Mouse (Mus musculus) midbrain, embryonic 13.5 days (tissue): Measurements from ENCODE around the gene Ptpra. TPM values are rescaled to one million over a fixed set of nuclear protein-coding genes. Genes with fewer than 3 reads are reported as not detected.

Experiments used
- ATAC-seq: fragments of 200-750 bp; cut with Nextera tagmentation; 2 replicates; pipeline ENCODE4 v1.8.0; 2017; ENCODE audit warnings: mild to moderate bottlenecking, moderate TSS enrichment, moderate library complexity
- H3K27ac ChIP-seq: fragments of 300-500 bp; sonication (generic); 2 replicates; pipeline ENCODE4 v1.5.1; 2015; ENCODE audit warnings: inconsistent platforms, mild to moderate bottlenecking, moderate library complexity
- H3K27me3 ChIP-seq: fragments of 300-500 bp; sonication (generic); 2 replicates; pipeline ENCODE4 v1.6.1; 2015; ENCODE audit warnings: mild to moderate bottlenecking, inconsistent platforms
- H3K36me3 ChIP-seq: fragments of 300-500 bp; sonication (generic); 2 replicates; pipeline ENCODE4 v1.6.1; 2015; ENCODE audit warnings: mild to moderate bottlenecking, inconsistent platforms
- H3K4me1 ChIP-seq: fragments of 300-500 bp; sonication (generic); replicated peaks from 2 replicates; pipeline ENCODE4 v1.6.1; 2015; ENCODE audit warnings: inconsistent platforms
- H3K4me2 ChIP-seq: fragments of 300-500 bp; sonication (generic); replicated peaks from 2 replicates; pipeline ENCODE4 v1.6.1; 2015; ENCODE audit warnings: moderate library complexity, mild to moderate bottlenecking, inconsistent platforms
- H3K4me3 ChIP-seq: fragments of 300-500 bp; sonication (generic); replicated peaks from 2 replicates; pipeline ENCODE4 v1.5.1; 2015; ENCODE audit warnings: mild to moderate bottlenecking, inconsistent platforms
- H3K9ac ChIP-seq: fragments of 300-500 bp; sonication (generic); replicated peaks from 2 replicates; pipeline ENCODE4 v1.6.1; 2015; ENCODE audit warnings: mild to moderate bottlenecking, inconsistent platforms
- H3K9me3 ChIP-seq: fragments of 300-500 bp; sonication (generic); 2 replicates; pipeline ENCODE4 v1.6.1; 2016; ENCODE audit warnings: mild to moderate bottlenecking, inconsistent platforms
- WGBS: fragments of 180-500 bp; shearing (Covaris S2); methylation state at CpG from one replicate; pipeline ENCODE4 v1.1.7; 2015; 5-methylcytosine and 5-hydroxymethylcytosine counted together
- polyA plus RNA-seq: library from polyadenylated mRNA; unstranded; fragments of >200 nt; fragmentation: Nextera tagmentation; extraction: Ambion mirVana; gene quantifications from 2 replicates; pipeline ENCODE4 v1.2.1, GENCODE M21; 2015

Ptpra gene
- polyA plus RNA-seq, 1 experiment from 2014 or later = 126 TPM

- Histone ChIP-seq H3K9me3 (no peaks in the 10 kb centered on the region), H3K27ac (no peak overlapping the region), H3K4me3 (no peak overlapping the region), H3K4me2 (no peak overlapping the region), H3K27me3 (no peaks in the 10 kb centered on the region), H3K36me3 (peaks cover 89% of the 10 kb centered on the region), H3K9ac (no peak overlapping the region), H3K4me1 (no peaks in the 10 kb centered on the region)
- ATAC-seq = no peak
- 72% methylated on average over 3 of the region's 3 CpGs for WGBS
These were observed 86.8 kb downstream of the Ptpra start for GRCm38 (mm10) chr2:130536890-130537289.

GRCm38 (mm10) chr2:130538876-130539546 lies 88.9 kb downstream of the Ptpra start:
- no peaks in the 10 kb centered on the region for H3K4me1 ChIP-seq
- H3K27ac ChIP-seq = no peak overlapping the region
- no peak overlapping the region for H3K9ac ChIP-seq
- no peaks in the 10 kb centered on the region for H3K27me3 ChIP-seq
- peaks cover 92% of the 10 kb centered on the region for H3K36me3 ChIP-seq
- WGBS = 90% methylated on average over 8 of the region's 8 CpGs
- ATAC-seq = no peak
- H3K4me2 ChIP-seq = no peak overlapping the region
- H3K9me3 ChIP-seq = no peaks in the 10 kb centered on the region
- no peak overlapping the region for H3K4me3 ChIP-seq

- Histone ChIP-seq H3K9me3 (no peaks in the 10 kb centered on the region), H3K4me1 (no peaks in the 10 kb centered on the region), H3K9ac (no peak overlapping the region), H3K27ac (no peak overlapping the region), H3K36me3 (peaks cover 92% of the 10 kb centered on the region), H3K4me3 (no peak overlapping the region), H3K4me2 (no peak overlapping the region), H3K27me3 (no peaks in the 10 kb centered on the region)
- ATAC-seq = no peak
- 94% methylated on average over 9 of the region's 9 CpGs for WGBS
These were observed 90.2 kb downstream of the Ptpra start for GRCm38 (mm10) chr2:130540266-130540665.

- no peak overlapping the region for H3K9ac ChIP-seq
- WGBS = 90% methylated on average over 8 of the region's 8 CpGs
- no peak overlapping the region for H3K4me3 ChIP-seq
- no peak for ATAC-seq
- no peaks in the 10 kb centered on the region for H3K9me3 ChIP-seq
- H3K27ac ChIP-seq = no peak overlapping the region
- no peaks in the 10 kb centered on the region for H3K27me3 ChIP-seq
- no peaks in the 10 kb centered on the region for H3K4me1 ChIP-seq
- peaks cover 97% of the 10 kb centered on the region for H3K36me3 ChIP-seq
- no peak overlapping the region for H3K4me2 ChIP-seq
These were observed 96.9 kb downstream of the Ptpra start for GRCm38 (mm10) chr2:130546957-130547356.

GRCm38 (mm10) chr2:130554841-130555240 lies 104.8 kb downstream of the Ptpra start:
- Histone ChIP-seq H3K9ac (no peak overlapping the region), H3K4me3 (no peak overlapping the region), H3K36me3 (peaks cover 77% of the 10 kb centered on the region), H3K27ac (no peak overlapping the region), H3K9me3 (no peaks in the 10 kb centered on the region), H3K4me1 (no peaks in the 10 kb centered on the region), H3K4me2 (no peak overlapping the region), H3K27me3 (no peaks in the 10 kb centered on the region)
- 93% methylated on average over 7 of the region's 7 CpGs for WGBS
- no peak for ATAC-seq

GRCm38 (mm10) chr2:130556292-130556691 lies 106.2 kb downstream of the Ptpra start:
- no peak for ATAC-seq
- peaks cover 64% of the 10 kb centered on the region for H3K36me3 ChIP-seq
- 83% methylated on average over 1 of the region's 1 CpGs for WGBS

DNA sequence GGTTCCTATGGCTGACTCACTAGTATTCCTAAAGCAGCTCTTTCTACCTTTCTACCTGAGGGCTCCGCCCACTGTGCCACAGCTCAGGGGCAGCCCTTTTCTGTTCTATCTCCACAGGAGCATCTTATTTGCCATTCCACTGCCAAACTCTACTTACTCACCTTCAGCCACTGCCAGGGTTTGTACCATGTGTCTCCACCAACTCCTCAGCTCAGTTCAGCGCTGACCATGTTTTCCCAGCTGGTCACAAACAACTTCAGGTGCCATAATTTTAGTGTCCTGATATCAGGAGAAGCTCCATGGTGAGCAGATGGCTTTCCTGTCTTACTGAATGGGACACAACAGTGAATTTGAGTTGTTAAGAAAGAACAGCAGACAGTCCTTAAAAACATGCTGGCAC lies 107.4 kb downstream of the Ptpra start:
- H3K4me3 ChIP-seq = no peak overlapping the region
- no peak overlapping the region for H3K27ac ChIP-seq
- H3K27me3 ChIP-seq = no peaks in the 10 kb centered on the region
- H3K36me3 ChIP-seq = peaks cover 52% of the 10 kb centered on the region
- H3K9me3 ChIP-seq = no peaks in the 10 kb centered on the region
- H3K9ac ChIP-seq = no peak overlapping the region
- peaks cover under 1% of the 10 kb centered on the region; the same call in 1 of the 2 replicates for H3K4me1 ChIP-seq
- 98% methylated on average over 2 of the region's 2 CpGs for WGBS
- H3K4me2 ChIP-seq = no peak overlapping the region
- no peak for ATAC-seq

More at GRCm38 (mm10) chr2:130556292-130556691, 106.2 kb downstream of the Ptpra start:
- H3K27me3 ChIP-seq = no peaks in the 10 kb centered on the region
- no peak overlapping the region for H3K4me2 ChIP-seq
- no peaks in the 10 kb centered on the region for H3K9me3 ChIP-seq
- no peak overlapping the region for H3K27ac ChIP-seq
- H3K4me1 ChIP-seq = no peaks in the 10 kb centered on the region
- H3K4me3 ChIP-seq = no peak overlapping the region
- H3K9ac ChIP-seq = no peak overlapping the region

GRCm38 (mm10) chr2:130558015-130558414 lies 107.9 kb downstream of the Ptpra start:
- ATAC-seq = no peak
- H3K9me3 ChIP-seq = no peaks in the 10 kb centered on the region
- H3K4me3 ChIP-seq = no peak overlapping the region
- WGBS = 68% methylated on average over 2 of the region's 2 CpGs
- H3K27ac ChIP-seq = no peak overlapping the region
- peaks cover 46% of the 10 kb centered on the region for H3K36me3 ChIP-seq
- H3K4me1 ChIP-seq = peaks cover 6% of the 10 kb centered on the region
- no peaks in the 10 kb centered on the region for H3K27me3 ChIP-seq
- no peak overlapping the region for H3K9ac ChIP-seq
- H3K4me2 ChIP-seq = no peak overlapping the region

GRCm38 (mm10) chr2:130563212-130564055 lies 113.4 kb downstream of the Ptpra start, which contains the start of gene Mrps26:
Mrps26 (plus strand) TSS chr2:130563742.
- under 1% methylated on average over 60 of the region's 61 CpGs for WGBS
- no peaks in the 10 kb centered on the region for H3K9me3 ChIP-seq
- peak; percentile 99 for ATAC-seq
- H3K9ac ChIP-seq = peak within 1 kb of the TSS; percentile 96
- H3K4me3 ChIP-seq = peak within 1 kb of the TSS; percentile 96
- no peaks in the 10 kb centered on the region for H3K27me3 ChIP-seq
- peaks cover 24% of the 10 kb centered on the region for H3K36me3 ChIP-seq
- peak within 1 kb of the TSS; percentile 40 for H3K27ac ChIP-seq
- peaks cover 27% of the 10 kb centered on the region for H3K4me1 ChIP-seq
- H3K4me2 ChIP-seq = peak within 1 kb of the TSS; percentile 95

GRCm38 (mm10) chr2:130564063-130564462 lies 114.0 kb downstream of the Ptpra start:
- no peaks in the 10 kb centered on the region for H3K27me3 ChIP-seq
- 1% methylated on average over 23 of the region's 23 CpGs for WGBS
- H3K9ac ChIP-seq = peak overlapping the region; percentile 96
- ATAC-seq = peak; percentile 49
- peaks cover 24% of the 10 kb centered on the region for H3K36me3 ChIP-seq
- H3K4me1 ChIP-seq = peaks cover 27% of the 10 kb centered on the region
- peak overlapping the region; percentile 96 for H3K4me3 ChIP-seq
- no peaks in the 10 kb centered on the region for H3K9me3 ChIP-seq
- H3K4me2 ChIP-seq = peak overlapping the region; percentile 95
- H3K27ac ChIP-seq = peak overlapping the region; percentile 37; the same call in 1 of the 2 replicates

- Histone ChIP-seq H3K9me3 (no peaks in the 10 kb centered on the region), H3K27me3 (no peaks in the 10 kb centered on the region), H3K9ac (peak overlapping the region; percentile 96), H3K27ac (no peak overlapping the region), H3K4me1 (peaks cover 27% of the 10 kb centered on the region), H3K36me3 (peaks cover 24% of the 10 kb centered on the region), H3K4me3 (peak overlapping the region; percentile 96; the same call in 1 of the 2 replicates), H3K4me2 (peak overlapping the region; percentile 95)
- no peak for ATAC-seq
- WGBS = 82% methylated on average over 8 of the region's 8 CpGs
These were observed 114.9 kb downstream of the Ptpra start for GRCm38 (mm10) chr2:130564983-130565382.

DNA sequence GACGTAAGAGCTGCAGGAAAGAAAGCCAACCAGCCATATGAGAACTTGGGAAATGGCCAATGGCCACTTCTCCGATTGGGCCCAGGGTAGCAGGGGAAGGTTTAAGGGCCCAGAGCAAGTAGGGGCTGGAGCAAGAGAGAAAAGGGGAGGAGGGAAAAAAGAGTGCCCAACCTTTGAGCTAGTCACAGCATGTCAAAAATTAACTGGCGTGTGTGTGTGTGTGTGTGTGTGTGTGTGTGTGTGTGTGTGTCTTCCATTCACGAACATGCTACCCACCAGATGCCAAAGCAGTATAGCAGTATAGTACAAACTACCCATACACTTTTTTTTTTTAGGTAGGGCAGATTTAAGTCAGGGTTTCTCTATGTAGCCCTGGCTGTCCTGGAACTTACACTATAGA lies 118.8 kb downstream of the Ptpra start:
- peaks cover 19% of the 10 kb centered on the region for H3K4me1 ChIP-seq
- no peak overlapping the region for H3K9ac ChIP-seq
- H3K27ac ChIP-seq = no peak overlapping the region
- no peak overlapping the region for H3K4me3 ChIP-seq
- no peak for ATAC-seq
- peaks cover 24% of the 10 kb centered on the region for H3K36me3 ChIP-seq
- H3K9me3 ChIP-seq = no peaks in the 10 kb centered on the region
- H3K27me3 ChIP-seq = no peaks in the 10 kb centered on the region
- 91% methylated on average over 4 of the region's 4 CpGs for WGBS
- H3K4me2 ChIP-seq = no peak overlapping the region
